Mouse (Mus musculus): ENCODE measurements at regions not wholly inside any gene's neighbourhood (a gene's known extent, or its start where the extent isn't known, plus 50 kb on each side); places are given as distances from the start of the nearest gene placed in this dataset.
A peak's percentile ranks its signal among the peaks of the same experiment; 100 is the strongest.

GRCm38 (mm10) chr13:37651221-37651946 lies 126.8 kb upstream of the Rreb1 start:
- no peak for DNase-seq (ENCODE audit: low read depth in 1 of 2, low spot score in 2 of 2)

- no peak for DNase-seq (ENCODE audit: low read depth in 1 of 2, low spot score in 2 of 2)
These were observed 123.5 kb upstream of the Rreb1 start for GRCm38 (mm10) chr13:37654651-37655050.

GRCm38 (mm10) chr13:37657248-37657647 lies 121.0 kb upstream of the Rreb1 start:
- DNase-seq (ENCODE audit: low read depth in 1 of 2, low spot score in 2 of 2): no peak

GRCm38 (mm10) chr13:37658034-37658433 lies 120.2 kb upstream of the Rreb1 start:
- DNase-seq (ENCODE audit: low read depth in 1 of 2, low spot score in 2 of 2): peak; percentile 46 to 56

GRCm38 (mm10) chr13:37658519-37658918 lies 119.7 kb upstream of the Rreb1 start:
- DNase-seq (ENCODE audit: low read depth in 1 of 2, low spot score in 2 of 2): no peak

- no peak for DNase-seq (ENCODE audit: low read depth in 1 of 2, low spot score in 2 of 2)
These were observed 118.1 kb upstream of the Rreb1 start for GRCm38 (mm10) chr13:37660083-37660482.

- DNase-seq (ENCODE audit: low read depth in 1 of 2, low spot score in 2 of 2): no peak
These were observed 117.5 kb upstream of the Rreb1 start for GRCm38 (mm10) chr13:37660668-37661067.

GRCm38 (mm10) chr13:37664116-37664515 lies 114.1 kb upstream of the Rreb1 start:
- no peak for DNase-seq (ENCODE audit: low read depth in 1 of 2, low spot score in 2 of 2)

- no peak for DNase-seq (ENCODE audit: low read depth in 1 of 2, low spot score in 2 of 2)
These were observed 111.8 kb upstream of the Rreb1 start for GRCm38 (mm10) chr13:37666207-37667003.

- no peak for DNase-seq (ENCODE audit: low read depth in 1 of 2, low spot score in 2 of 2)
These were observed 110.8 kb upstream of the Rreb1 start for GRCm38 (mm10) chr13:37667386-37667785.

- DNase-seq (ENCODE audit: low read depth in 1 of 2, low spot score in 2 of 2): no peak
These were observed 110.3 kb upstream of the Rreb1 start for GRCm38 (mm10) chr13:37667871-37668270.

- DNase-seq (ENCODE audit: low read depth in 1 of 2, low spot score in 2 of 2): no peak
These were observed 107.1 kb upstream of the Rreb1 start for GRCm38 (mm10) chr13:37671109-37671508.

GRCm38 (mm10) chr13:37674676-37675350 lies 103.4 kb upstream of the Rreb1 start:
- DNase-seq (ENCODE audit: low read depth in 1 of 2, low spot score in 2 of 2): no peak

- no peak for DNase-seq (ENCODE audit: low read depth in 1 of 2, low spot score in 2 of 2)
These were observed 102.5 kb upstream of the Rreb1 start for GRCm38 (mm10) chr13:37675718-37676117.

- no peak for DNase-seq (ENCODE audit: low read depth in 1 of 2, low spot score in 2 of 2)
These were observed 101.3 kb upstream of the Rreb1 start for GRCm38 (mm10) chr13:37676912-37677311.

GRCm38 (mm10) chr13:37678251-37678650 lies 99.9 kb upstream of the Rreb1 start:
- DNase-seq (ENCODE audit: low read depth in 1 of 2, low spot score in 2 of 2): no peak

GRCm38 (mm10) chr13:37678772-37679171 lies 99.4 kb upstream of the Rreb1 start:
- DNase-seq (ENCODE audit: low read depth in 1 of 2, low spot score in 2 of 2): peak; percentile 65 to 74

- no peak for DNase-seq (ENCODE audit: low read depth in 1 of 2, low spot score in 2 of 2)
These were observed 97.2 kb upstream of the Rreb1 start for GRCm38 (mm10) chr13:37680837-37681619.

- no peak for DNase-seq (ENCODE audit: low read depth in 1 of 2, low spot score in 2 of 2)
These were observed 95.0 kb upstream of the Rreb1 start for GRCm38 (mm10) chr13:37683045-37683679.

GRCm38 (mm10) chr13:37685617-37686016 lies 92.6 kb upstream of the Rreb1 start:
- DNase-seq (ENCODE audit: low read depth in 1 of 2, low spot score in 2 of 2): no peak

- no peak for DNase-seq (ENCODE audit: low read depth in 1 of 2, low spot score in 2 of 2)
These were observed 92.1 kb upstream of the Rreb1 start for GRCm38 (mm10) chr13:37686109-37686508.

All from monocyte, adult 2 months (primary cell).